Mouse (Mus musculus): ENCODE measurements around the gene Chst12. TPM values are rescaled to one million over a fixed set of nuclear protein-coding genes. Genes with fewer than 3 reads are reported as not detected.
A peak's percentile ranks its signal among the peaks of the same experiment; 100 is the strongest.

Gene Chst12
- total and polyA plus RNA-seq, 2 experiments from 2014 or later, result 11.5 to 22.4 TPM

DNA sequence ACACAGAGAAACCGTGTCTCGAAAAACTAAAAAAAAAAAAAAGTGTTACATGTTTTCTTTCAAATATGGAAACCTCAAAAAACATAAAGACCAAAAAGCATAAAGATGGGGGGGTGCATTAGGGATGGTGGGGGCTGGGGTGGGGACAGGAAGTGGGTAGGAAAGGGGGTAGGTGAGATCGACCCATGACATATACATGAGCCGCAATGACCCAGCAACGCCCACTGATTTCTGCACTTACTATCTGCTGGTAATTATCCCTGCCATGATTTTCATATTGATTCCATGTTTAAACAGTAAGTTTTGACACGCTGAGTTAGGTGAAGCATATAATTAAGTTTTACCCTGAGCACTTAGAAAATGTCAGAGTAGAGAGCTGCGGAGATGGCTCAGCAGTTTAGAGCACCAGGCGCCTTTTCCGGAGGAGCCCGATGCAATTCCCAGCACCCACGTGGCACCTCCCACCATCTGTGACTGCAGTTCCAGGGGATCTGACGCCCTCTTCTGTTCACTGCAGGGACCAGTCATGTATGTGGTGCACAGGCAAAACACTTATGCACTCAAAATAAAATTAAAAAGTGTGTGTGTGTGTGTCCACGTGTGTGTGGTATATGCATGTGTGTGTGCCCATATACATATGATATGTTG, 65.0 kb downstream of the Chst12 start:
- Histone ChIP-seq H3K27me3 (ENCODE audit: insufficient read depth, low read length) (no peaks in the 10 kb centered on the region), H3K27ac (ENCODE audit: low read depth, low read length) (no peak overlapping the region), H3K9me3 (ENCODE audit: low read length) (no peaks in the 10 kb centered on the region), H3K9ac (no peak overlapping the region), H3K4me1 (ENCODE audit: insufficient read depth) (0 out of 2 replicates have a peak, but pooled peaks cover 2% of the 10 kb centered on the region), H3K4me3 (ENCODE audit: low read depth, low read length) (no peak overlapping the region), H3K36me3 (ENCODE audit: insufficient read depth) (no peaks in the 10 kb centered on the region), H3K4me2 (ENCODE audit: low read depth) (no peak overlapping the region)
- ATAC-seq (peak; percentile 39; the same call in 1 of the 2 replicates), DNase-seq (peak; percentile 30)
- TF ChIP-seq CTCF (IDR thresholded peaks at IDR 0.05; ENCODE audit: low read depth), result peak; percentile 23; the same call in 1 of the 2 replicates
- 79% methylated on average over 13 of the region's 13 CpGs for WGBS

GRCm38 (mm10) chr5:140571201-140571600, 65.9 kb downstream of the Chst12 start:
- no peak for DNase-seq
- Histone ChIP-seq H3K27ac (ENCODE audit: low read depth, low read length) (no peak overlapping the region), H3K9me3 (ENCODE audit: low read length) (no peaks in the 10 kb centered on the region), H3K4me3 (ENCODE audit: low read depth, low read length) (no peak overlapping the region), H3K9ac (no peak overlapping the region), H3K4me2 (ENCODE audit: low read depth) (no peak overlapping the region), H3K4me1 (ENCODE audit: insufficient read depth) (0 out of 2 replicates have a peak, but pooled peaks cover 2% of the 10 kb centered on the region), H3K27me3 (ENCODE audit: insufficient read depth, low read length) (no peaks in the 10 kb centered on the region), H3K36me3 (ENCODE audit: insufficient read depth) (no peaks in the 10 kb centered on the region)
- no peak for ATAC-seq
- TF ChIP-seq CTCF (IDR thresholded peaks at IDR 0.05; ENCODE audit: low read depth), result no peak
- 75% methylated on average over 4 of the region's 4 CpGs for WGBS

- H3K9me3 ChIP-seq (ENCODE audit: low read length), result no peaks in the 10 kb centered on the region
- DNase-seq (peak; percentile 41), ATAC-seq (peak; percentile 23; the same call in 1 of the 2 replicates)
- no peak for TF ChIP-seq CTCF (IDR thresholded peaks at IDR 0.05; ENCODE audit: low read depth)
- H3K4me3 ChIP-seq (ENCODE audit: low read depth, low read length), result no peak overlapping the region
- 52% methylated on average over 10 of the region's 10 CpGs for WGBS
- no peak overlapping the region for H3K27ac ChIP-seq (ENCODE audit: low read depth, low read length)
- H3K27me3 ChIP-seq (ENCODE audit: insufficient read depth, low read length), result no peaks in the 10 kb centered on the region
- no peak overlapping the region for H3K4me2 ChIP-seq (ENCODE audit: low read depth)
- no peaks in the 10 kb centered on the region for H3K36me3 ChIP-seq (ENCODE audit: insufficient read depth)
- no peak overlapping the region for H3K9ac ChIP-seq
- H3K4me1 ChIP-seq (ENCODE audit: insufficient read depth), result 0 out of 2 replicates have a peak, but pooled peaks cover 2% of the 10 kb centered on the region
Observed at GRCm38 (mm10) chr5:140571673-140572072, 66.3 kb downstream of the Chst12 start.

DNA sequence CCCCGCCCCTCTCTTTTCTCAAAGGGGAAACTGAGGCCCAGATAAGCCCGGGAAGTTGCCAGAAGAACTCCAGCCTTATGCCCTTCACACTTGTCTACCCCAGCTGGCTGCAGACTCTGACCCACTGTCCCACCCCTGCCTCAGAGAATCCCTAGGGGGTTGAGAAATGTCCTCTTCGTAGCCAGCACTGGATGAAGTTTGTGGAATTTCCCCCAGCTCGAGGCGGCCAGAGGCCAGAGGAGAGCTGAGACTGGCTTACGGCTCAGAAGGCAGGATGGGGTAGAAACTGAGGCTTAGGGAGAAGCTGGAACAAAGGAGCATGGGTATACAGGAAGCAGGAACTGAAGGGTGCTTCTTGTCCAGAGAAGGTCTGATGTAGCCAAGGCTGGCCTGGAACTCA, 67.3 kb downstream of the Chst12 start:
- Histone ChIP-seq H3K9me3 (ENCODE audit: low read length) (no peaks in the 10 kb centered on the region), H3K4me2 (ENCODE audit: low read depth) (no peak overlapping the region), H3K4me1 (ENCODE audit: insufficient read depth) (0 out of 2 replicates have a peak, but pooled peaks cover 2% of the 10 kb centered on the region), H3K27ac (ENCODE audit: low read depth, low read length) (no peak overlapping the region), H3K4me3 (ENCODE audit: low read depth, low read length) (no peak overlapping the region), H3K36me3 (ENCODE audit: insufficient read depth) (no peaks in the 10 kb centered on the region), H3K27me3 (ENCODE audit: insufficient read depth, low read length) (no peaks in the 10 kb centered on the region), H3K9ac (no peak overlapping the region)
- TF ChIP-seq CTCF (IDR thresholded peaks at IDR 0.05; ENCODE audit: low read depth), result no peak
- DNase-seq (no peak), ATAC-seq (no peak)
- 86% methylated on average over 6 of the region's 6 CpGs for WGBS

Other genes with a start within 250 kb of the Chst12 start
- gene Mad1l1, start 184.0 kb upstream of the Chst12 start, total RNA-seq (2014; rRNA removed), result 21.3 and 22.8 TPM in 2 replicates
- gene Mad1l1, start 184.0 kb upstream of the Chst12 start, polyA plus RNA-seq (2015; fragmentation: Nextera tagmentation; extraction: Ambion mirVana), result 26.7 and 29.5 TPM in 2 replicates
- 5.6 and 11.4 TPM in 2 replicates for gene Nudt1, start 183.9 kb upstream of the Chst12 start, total RNA-seq (2014; rRNA removed)
- 13.5 and 14.7 TPM in 2 replicates for gene Nudt1, start 183.9 kb upstream of the Chst12 start, polyA plus RNA-seq (2015; fragmentation: Nextera tagmentation; extraction: Ambion mirVana)
- 16.0 and 16.2 TPM in 2 replicates for gene Mrm2, start 173.7 kb upstream of the Chst12 start, total RNA-seq (2014; rRNA removed)
- 14.8 and 15.9 TPM in 2 replicates for gene Mrm2, start 173.7 kb upstream of the Chst12 start, polyA plus RNA-seq (2015; fragmentation: Nextera tagmentation; extraction: Ambion mirVana)
- gene Snx8, start 116.3 kb upstream of the Chst12 start, total RNA-seq (2014; rRNA removed), result 42.8 and 54.6 TPM in 2 replicates
- 21.1 and 31.1 TPM in 2 replicates for gene Snx8, start 116.3 kb upstream of the Chst12 start, polyA plus RNA-seq (2015; fragmentation: Nextera tagmentation; extraction: Ambion mirVana)
- gene Eif3b, start 86.2 kb upstream of the Chst12 start, total RNA-seq (2014; rRNA removed), result 32.3 and 41.4 TPM in 2 replicates
- 64.0 and 73.0 TPM in 2 replicates for gene Eif3b, start 86.2 kb upstream of the Chst12 start, polyA plus RNA-seq (2015; fragmentation: Nextera tagmentation; extraction: Ambion mirVana)
- 0.10 TPM in 1 of 2 replicates, not detected in the other for gene Gm4869, start 59.9 kb upstream of the Chst12 start, total RNA-seq (2014; rRNA removed)
- not detected in 2 replicates for gene Gm4869, start 59.9 kb upstream of the Chst12 start, polyA plus RNA-seq (2015; fragmentation: Nextera tagmentation; extraction: Ambion mirVana)
- not detected in 2 replicates for gene Grifin, start 59.5 kb downstream of the Chst12 start, total RNA-seq (2014; rRNA removed)
- gene Grifin, start 59.5 kb downstream of the Chst12 start, polyA plus RNA-seq (2015; fragmentation: Nextera tagmentation; extraction: Ambion mirVana), result 0.36 TPM in 1 of 2 replicates, not detected in the other
- gene Lfng, start 101.8 kb downstream of the Chst12 start, total RNA-seq (2014; rRNA removed), result 39.4 and 53.7 TPM in 2 replicates
- 19.2 and 23.0 TPM in 2 replicates for gene Lfng, start 101.8 kb downstream of the Chst12 start, polyA plus RNA-seq (2015; fragmentation: Nextera tagmentation; extraction: Ambion mirVana)
- 114 and 163 TPM in 2 replicates for gene Ttyh3, start 143.5 kb downstream of the Chst12 start, total RNA-seq (2014; rRNA removed)
- 65.0 and 67.9 TPM in 2 replicates for gene Ttyh3, start 143.5 kb downstream of the Chst12 start, polyA plus RNA-seq (2015; fragmentation: Nextera tagmentation; extraction: Ambion mirVana)
- gene Iqce, start 196.8 kb downstream of the Chst12 start, total RNA-seq (2014; rRNA removed), result 30.6 TPM in 2 replicates
- gene Iqce, start 196.8 kb downstream of the Chst12 start, polyA plus RNA-seq (2015; fragmentation: Nextera tagmentation; extraction: Ambion mirVana), result 19.0 and 27.1 TPM in 2 replicates
- gene Brat1, start 199.5 kb downstream of the Chst12 start, total RNA-seq (2014; rRNA removed), result 30.0 and 39.1 TPM in 2 replicates
- gene Brat1, start 199.5 kb downstream of the Chst12 start, polyA plus RNA-seq (2015; fragmentation: Nextera tagmentation; extraction: Ambion mirVana), result 15.8 and 17.4 TPM in 2 replicates
- gene Amz1, start 218.6 kb downstream of the Chst12 start, total RNA-seq (2014; rRNA removed), result 12.1 and 12.2 TPM in 2 replicates
- 8.7 and 14.2 TPM in 2 replicates for gene Amz1, start 218.6 kb downstream of the Chst12 start, polyA plus RNA-seq (2015; fragmentation: Nextera tagmentation; extraction: Ambion mirVana)